Mouse (Mus musculus): Measurements from ENCODE around the gene Tas2r135.

Gene Tas2r135

GRCm38 (mm10) chr6:42424472-42424871, 19.2 kb downstream of the Tas2r135 start:
- no peak for DNase-seq (ENCODE audit: inconsistent age in 2 of 2, low spot score in 1 of 2)

GRCm38 (mm10) chr6:42426337-42426736, 21.1 kb downstream of the Tas2r135 start:
- no peak for DNase-seq (ENCODE audit: inconsistent age in 2 of 2, low spot score in 1 of 2)

- peak in 1 of 2 experiments; percentile 68 for DNase-seq (ENCODE audit: inconsistent age in 2 of 2, low spot score in 1 of 2)
Measured at GRCm38 (mm10) chr6:42433554-42433953, 28.3 kb downstream of the Tas2r135 start.

- peak; percentile 24 to 41 for DNase-seq (ENCODE audit: inconsistent age in 2 of 2, low spot score in 1 of 2)
Measured at GRCm38 (mm10) chr6:42434446-42434845, 29.2 kb downstream of the Tas2r135 start, which contains the start of gene Tas2r126. Tas2r126 (plus strand) TSS chr6:42434535.

GRCm38 (mm10) chr6:42435490-42435889, 30.3 kb downstream of the Tas2r135 start:
- no peak for DNase-seq (ENCODE audit: inconsistent age in 2 of 2, low spot score in 1 of 2)

GRCm38 (mm10) chr6:42441395-42441794, 36.2 kb downstream of the Tas2r135 start:
- no peak for DNase-seq (ENCODE audit: inconsistent age in 2 of 2, low spot score in 1 of 2)

- DNase-seq (ENCODE audit: inconsistent age in 2 of 2, low spot score in 1 of 2) = no peak
Measured at GRCm38 (mm10) chr6:42444491-42444890, 39.3 kb downstream of the Tas2r135 start.

GRCm38 (mm10) chr6:42447381-42447780, 42.1 kb downstream of the Tas2r135 start:
- DNase-seq (ENCODE audit: inconsistent age in 2 of 2, low spot score in 1 of 2) = no peak

All from adrenal gland, adult (tissue).